Mouse (Mus musculus) small intestine, adult 2 months (tissue): ENCODE results near the gene Galnt14.

Source experiments
- CTCF ChIP-seq: fragments of 200-500 bp; IDR thresholded peaks from 2 replicates; pipeline ENCODE4 v1.5.1; 2012; ENCODE audit warnings: low read depth, mild to moderate bottlenecking, control low read depth, inconsistent platforms, low read length, moderate library complexity, mixed read lengths; ENCODE audit not compliant: insufficient replicate concordance, insufficient read length; ENCODE audit errors: extremely low read depth
- POLR2A ChIP-seq: fragments of 200-500 bp; IDR thresholded peaks from 2 replicates; pipeline ENCODE4 v1.6.1; 2012; ENCODE audit warnings: low read depth, mild to moderate bottlenecking, control low read depth, inconsistent platforms, low read length, moderate library complexity

DNA sequence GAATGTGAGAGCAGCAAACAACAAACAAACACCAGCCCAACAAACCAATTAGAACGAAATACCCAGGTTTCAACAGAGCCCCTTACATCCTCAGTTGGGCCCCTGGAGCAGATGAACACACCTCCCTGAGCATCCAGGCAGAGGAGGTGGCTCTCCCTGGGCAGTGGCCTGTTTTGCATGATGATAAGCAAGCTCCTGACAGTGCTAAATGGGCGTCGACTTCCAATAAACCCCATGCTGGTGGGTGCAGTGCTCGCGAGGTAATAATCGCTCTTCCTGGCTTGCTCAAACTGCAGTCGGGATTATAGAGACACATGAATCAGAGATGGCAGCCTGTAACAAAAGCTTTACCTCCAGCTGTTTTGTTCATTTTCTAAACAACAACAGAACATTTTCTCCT is 235.9 kb downstream of the Galnt14 start:
- TF ChIP-seq CTCF (no peak), POLR2A (no peak)
